Mouse (Mus musculus): ENCODE data around the gene Bsph2. TPM values are rescaled to one million over a fixed set of nuclear protein-coding genes. Genes with fewer than 3 reads are reported as not detected.

Bsph2 gene
- not detected for total RNA-seq (2021)
- long read RNA-seq, experiment 1, result 0 reads
- long read RNA-seq, experiment 2, result 0 reads

DNA sequence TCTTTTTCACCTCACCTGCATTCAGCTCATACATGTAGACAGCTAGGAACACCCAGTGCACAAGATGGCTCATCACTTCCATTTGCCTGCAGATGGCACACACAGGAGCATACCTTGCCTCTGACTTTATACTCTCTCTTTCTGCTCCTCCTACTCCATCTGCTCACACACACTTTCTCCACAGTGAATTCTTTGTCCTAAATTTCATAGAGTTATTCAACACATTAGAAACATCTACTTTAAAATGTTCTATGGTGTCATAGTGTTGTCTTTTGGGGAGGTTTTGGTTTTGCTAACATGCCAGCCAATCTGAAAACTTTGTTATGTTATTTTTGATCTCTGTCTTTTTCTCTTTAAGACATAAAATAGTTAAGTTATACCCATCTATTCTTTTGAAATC lies at the start of gene Bsph2:
TSS of gene Bsph2 (minus strand) at position 101 of the 400 bp plus-strand sequence.
- DNase-seq (ENCODE audit: low spot score in 2 of 2), result no peak

DNA sequence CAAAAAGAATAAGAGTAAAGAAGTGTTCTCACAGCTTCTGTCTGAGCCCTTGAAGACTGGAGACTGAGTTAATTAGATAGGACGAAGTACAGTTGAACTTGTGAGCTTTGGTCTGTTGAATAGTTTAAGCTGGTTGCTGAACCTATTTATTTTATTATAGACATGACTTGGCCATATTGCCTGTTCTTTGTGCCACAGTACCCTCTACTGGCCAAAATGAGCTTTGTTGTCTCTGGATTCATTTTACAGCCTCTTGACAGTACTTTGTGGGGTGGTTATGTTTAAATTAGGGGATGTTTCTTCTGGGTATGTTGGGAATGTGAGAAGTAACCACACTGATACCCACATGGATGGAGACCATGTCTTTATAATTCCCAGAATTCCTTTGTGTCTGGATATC lies 59.3 kb downstream of the Bsph2 start:
- peak; percentile 21 to 23 for DNase-seq (ENCODE audit: low spot score in 2 of 2)

Other genes starting within 250 kb of the Bsph2 start
- gene Pla2g4c, start 246.4 kb downstream of the Bsph2 start, total RNA-seq (2021), result under 1 TPM; 0.20 to 0.38 TPM
- not detected for gene Cabp5, start 172.9 kb downstream of the Bsph2 start, total RNA-seq (2021)
- gene Bsph1, start 120.2 kb downstream of the Bsph2 start, total RNA-seq (2021), result not detected
- not detected for gene Sult2a5, start 52.9 kb upstream of the Bsph2 start, total RNA-seq (2021)
- gene Sult2a2, start 162.4 kb upstream of the Bsph2 start, total RNA-seq (2021), result not detected